Mouse (Mus musculus): ENCODE results near the gene App. TPM values are rescaled to one million over a fixed set of nuclear protein-coding genes. Genes with fewer than 3 reads are reported as not detected.

App gene
- polyA plus RNA-seq, 1 experiment from 2014 or later, result 360 TPM

DNA sequence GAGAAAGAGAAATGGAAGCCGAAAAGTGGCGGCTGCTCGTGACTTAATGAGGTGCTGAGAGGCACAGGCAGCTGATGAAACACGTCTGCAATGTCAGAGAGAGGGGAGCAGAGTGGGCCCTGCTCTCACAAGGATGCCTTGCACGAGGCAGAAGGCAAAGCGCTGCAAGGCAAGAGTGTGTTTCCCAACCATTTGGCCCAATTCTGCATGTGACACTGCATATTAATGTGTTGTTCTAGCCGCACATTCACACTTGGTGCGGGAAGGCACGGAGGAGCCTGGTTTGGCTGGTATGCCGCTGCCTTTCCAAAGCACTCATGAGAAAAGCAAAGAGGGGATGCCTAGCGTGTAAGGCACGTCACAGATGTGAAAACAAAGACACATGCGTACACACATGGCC lies 63.1 kb downstream of the App start:
- Histone ChIP-seq H3K9ac (ENCODE audit: low read depth, low read length) (no peak overlapping the region), H3K9me3 (replicated peaks; ENCODE audit: low read length) (no peaks in the 10 kb centered on the region), H3K27ac (peak overlapping the region; percentile 25; the same call in 1 of the 2 replicates), H3K4me1 (replicated peaks; ENCODE audit: insufficient read depth, low read length) (peaks cover 14% of the 10 kb centered on the region), H3K27me3 (ENCODE audit: insufficient read depth, low read length) (no peaks in the 10 kb centered on the region), H3K4me3 (replicated peaks; ENCODE audit: low read depth, low read length) (no peak overlapping the region), H3K4me2 (ENCODE audit: low read length) (no peak overlapping the region), H3K36me3 (ENCODE audit: insufficient read depth, low read length) (no peaks in the 10 kb centered on the region; the same call in 1 of the 2 replicates)
- ATAC-seq (replicated peaks; ENCODE audit: low FRiP score, low read depth), result no peak
- DNase-seq (ENCODE audit: low spot score), result no peak
- no peak for TF ChIP-seq CTCF (IDR thresholded peaks at IDR 0.05; ENCODE audit: low read depth)
- 60% methylated on average over 13 of the region's 13 CpGs for WGBS

DNA sequence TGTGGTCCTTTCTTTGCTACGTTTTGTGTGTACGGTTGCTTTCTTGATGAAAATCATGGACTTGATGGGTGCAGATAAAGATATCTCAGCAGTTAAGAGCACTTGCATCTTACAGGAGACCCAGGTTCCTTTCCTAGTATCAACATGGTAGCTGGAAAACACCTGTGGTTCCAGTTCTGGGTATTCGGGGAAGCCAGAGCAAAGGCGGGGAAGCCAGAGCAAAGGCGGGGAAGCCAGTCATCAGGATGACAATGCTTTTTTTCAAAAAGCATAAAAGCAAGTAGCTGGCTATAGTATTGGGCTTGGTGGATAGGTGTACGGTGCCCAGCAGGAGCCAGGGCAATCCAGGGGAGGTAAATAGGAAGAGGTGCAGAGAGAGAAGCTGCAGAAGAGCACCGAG lies 65.1 kb downstream of the App start:
- H3K27ac ChIP-seq, result no peak overlapping the region
- WGBS, result 85% methylated on average over 7 of the region's 7 CpGs
- no peaks in the 10 kb centered on the region for H3K27me3 ChIP-seq (ENCODE audit: insufficient read depth, low read length)
- no peak for TF ChIP-seq CTCF (IDR thresholded peaks at IDR 0.05; ENCODE audit: low read depth)
- no peaks in the 10 kb centered on the region for H3K9me3 ChIP-seq (replicated peaks; ENCODE audit: low read length)
- no peak for ATAC-seq (replicated peaks; ENCODE audit: low FRiP score, low read depth)
- H3K4me3 ChIP-seq (replicated peaks; ENCODE audit: low read depth, low read length), result no peak overlapping the region
- no peaks in the 10 kb centered on the region for H3K36me3 ChIP-seq (ENCODE audit: insufficient read depth, low read length)
- H3K9ac ChIP-seq (ENCODE audit: low read depth, low read length), result no peak overlapping the region
- peaks cover 10% of the 10 kb centered on the region for H3K4me1 ChIP-seq (replicated peaks; ENCODE audit: insufficient read depth, low read length)
- no peak overlapping the region for H3K4me2 ChIP-seq (ENCODE audit: low read length)
- DNase-seq (ENCODE audit: low spot score), result no peak

DNA sequence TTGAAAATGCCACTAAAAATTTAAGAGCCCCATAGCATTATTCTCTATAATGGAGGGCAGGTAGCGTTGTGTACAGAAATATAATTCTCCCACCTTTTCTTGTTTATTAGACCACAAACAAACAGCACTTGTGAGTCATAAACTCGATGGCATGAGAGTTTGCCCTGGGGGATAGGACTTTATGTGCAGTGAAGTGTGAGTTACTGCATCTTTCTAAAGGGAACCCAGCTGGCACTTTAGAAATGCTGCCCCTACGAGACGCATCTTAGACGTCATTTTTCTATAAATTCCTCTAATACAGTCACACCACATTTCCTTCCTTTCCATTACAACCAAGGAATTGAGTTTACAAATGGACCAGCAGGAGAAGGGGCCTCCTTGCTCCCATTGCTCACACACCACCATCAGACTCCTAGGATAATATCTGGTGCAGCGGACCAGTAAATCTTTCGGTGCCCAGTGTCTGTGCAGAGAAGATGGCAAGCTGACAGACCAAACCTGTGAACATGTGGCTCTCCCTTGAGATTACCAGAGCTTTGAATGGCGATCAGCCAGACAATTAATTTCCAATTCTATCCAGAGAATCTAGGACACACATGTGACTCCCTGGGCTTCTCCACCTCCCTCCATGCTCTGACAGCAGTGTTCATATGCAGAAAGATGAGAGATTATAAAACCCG lies 66.8 kb downstream of the App start:
- no peak for ATAC-seq (replicated peaks; ENCODE audit: low FRiP score, low read depth)
- Histone ChIP-seq H3K9me3 (replicated peaks; ENCODE audit: low read length) (no peaks in the 10 kb centered on the region), H3K9ac (ENCODE audit: low read depth, low read length) (no peak overlapping the region), H3K4me3 (replicated peaks; ENCODE audit: low read depth, low read length) (no peak overlapping the region), H3K36me3 (ENCODE audit: insufficient read depth, low read length) (peaks cover 14% of the 10 kb centered on the region; the same call in 1 of the 2 replicates), H3K27me3 (ENCODE audit: insufficient read depth, low read length) (no peaks in the 10 kb centered on the region), H3K4me2 (ENCODE audit: low read length) (no peak overlapping the region), H3K27ac (no peak overlapping the region), H3K4me1 (replicated peaks; ENCODE audit: insufficient read depth, low read length) (peaks cover 10% of the 10 kb centered on the region)
- TF ChIP-seq CTCF (IDR thresholded peaks at IDR 0.05; ENCODE audit: low read depth), result no peak
- DNase-seq (ENCODE audit: low spot score), result no peak
- WGBS, result 54% methylated on average over 9 of the region's 9 CpGs

DNA sequence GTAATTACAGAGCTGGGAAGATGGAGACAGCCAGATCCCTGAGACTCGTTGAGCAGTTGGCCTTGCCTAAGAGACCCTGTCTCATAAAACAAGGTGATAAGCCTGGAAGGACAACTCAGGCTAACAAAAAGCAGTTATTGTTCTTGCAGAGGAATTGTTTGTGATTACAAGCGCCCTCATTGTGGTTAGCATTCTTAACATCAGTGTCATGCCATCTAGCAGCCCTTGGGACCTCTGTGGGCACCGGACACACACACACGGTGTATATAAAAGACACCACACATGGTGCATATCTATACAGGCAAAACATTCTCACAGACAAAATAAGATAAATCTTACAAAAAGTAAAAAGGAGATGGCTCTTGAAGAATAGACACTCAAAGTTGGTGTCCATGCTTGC lies 68.0 kb downstream of the App start:
- H3K9me3 ChIP-seq (replicated peaks; ENCODE audit: low read length), result no peaks in the 10 kb centered on the region
- WGBS, result 78% methylated on average over 4 of the region's 4 CpGs
- no peaks in the 10 kb centered on the region for H3K27me3 ChIP-seq (ENCODE audit: insufficient read depth, low read length)
- no peak for TF ChIP-seq CTCF (IDR thresholded peaks at IDR 0.05; ENCODE audit: low read depth)
- no peak overlapping the region for H3K9ac ChIP-seq (ENCODE audit: low read depth, low read length)
- H3K27ac ChIP-seq, result no peak overlapping the region
- peaks cover 10% of the 10 kb centered on the region for H3K4me1 ChIP-seq (replicated peaks; ENCODE audit: insufficient read depth, low read length)
- H3K36me3 ChIP-seq (ENCODE audit: insufficient read depth, low read length), result peaks cover 18% of the 10 kb centered on the region; the same call in 1 of the 2 replicates
- no peak for DNase-seq (ENCODE audit: low spot score)
- H3K4me3 ChIP-seq (replicated peaks; ENCODE audit: low read depth, low read length), result no peak overlapping the region
- no peak for ATAC-seq (replicated peaks; ENCODE audit: low FRiP score, low read depth)
- H3K4me2 ChIP-seq (ENCODE audit: low read length), result no peak overlapping the region

DNA sequence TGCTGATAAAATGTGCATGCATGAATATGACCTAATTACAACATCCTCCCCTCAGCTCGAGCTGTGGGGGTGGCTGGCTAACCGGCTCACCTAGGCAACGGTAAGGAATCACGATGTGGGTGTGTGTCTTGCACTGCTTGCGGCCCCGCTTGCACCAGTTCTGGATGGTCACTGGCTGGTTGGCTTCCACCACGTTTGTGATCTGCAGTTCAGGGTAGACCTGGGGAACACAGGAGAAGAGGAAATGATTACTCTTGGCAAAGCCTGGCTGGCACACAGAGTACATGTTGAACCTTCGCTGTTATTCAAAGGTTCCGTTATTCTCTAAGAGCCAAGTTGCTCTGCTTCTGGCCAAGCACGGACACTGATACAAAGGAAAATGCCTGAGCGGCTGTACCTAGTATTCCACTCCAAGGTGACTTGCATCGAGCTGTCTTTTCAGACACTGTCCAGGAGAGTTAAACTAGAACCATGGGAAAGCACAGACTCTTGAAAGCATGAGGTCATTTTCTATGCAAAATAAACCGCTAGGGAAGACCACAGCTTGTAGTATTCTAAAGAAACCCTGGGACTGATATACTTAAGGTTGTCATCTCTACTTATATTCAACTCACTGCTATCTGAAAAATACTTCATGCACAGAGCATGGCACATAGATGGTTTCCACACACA lies 70.3 kb downstream of the App start:
- Histone ChIP-seq H3K27me3 (ENCODE audit: insufficient read depth, low read length) (no peaks in the 10 kb centered on the region), H3K4me2 (ENCODE audit: low read length) (no peak overlapping the region), H3K4me1 (replicated peaks; ENCODE audit: insufficient read depth, low read length) (peaks cover 10% of the 10 kb centered on the region), H3K9me3 (replicated peaks; ENCODE audit: low read length) (no peaks in the 10 kb centered on the region), H3K4me3 (replicated peaks; ENCODE audit: low read depth, low read length) (no peak overlapping the region), H3K9ac (ENCODE audit: low read depth, low read length) (no peak overlapping the region), H3K36me3 (ENCODE audit: insufficient read depth, low read length) (peaks cover 24% of the 10 kb centered on the region; the same call in 1 of the 2 replicates), H3K27ac (no peak overlapping the region)
- TF ChIP-seq CTCF (IDR thresholded peaks at IDR 0.05; ENCODE audit: low read depth), result no peak
- ATAC-seq (replicated peaks; ENCODE audit: low FRiP score, low read depth) (no peak), DNase-seq (ENCODE audit: low spot score) (no peak)
- 91% methylated on average over 13 of the region's 13 CpGs for WGBS

DNA sequence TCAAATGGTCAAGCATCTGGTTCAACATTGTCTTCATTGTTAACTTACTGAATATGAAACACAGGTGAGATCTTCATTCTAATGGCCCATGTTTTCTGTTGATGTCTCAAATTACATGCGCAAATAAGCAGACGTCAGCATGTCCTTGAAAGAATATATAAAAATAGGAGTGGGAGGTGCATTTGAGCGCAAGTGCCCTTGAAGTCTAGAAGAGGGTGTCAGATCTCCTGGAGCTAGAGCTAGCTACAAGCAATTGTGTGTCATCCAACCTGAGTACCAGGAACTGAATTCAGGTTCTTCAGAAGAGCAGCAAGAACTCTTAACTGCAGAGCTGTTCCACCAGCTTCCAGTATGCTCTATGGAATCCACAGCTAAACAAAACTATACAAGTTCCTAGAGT lies 72.0 kb downstream of the App start:
- H3K27ac ChIP-seq, result no peak overlapping the region
- no peak for TF ChIP-seq CTCF (IDR thresholded peaks at IDR 0.05; ENCODE audit: low read depth)

More for the DNA sequence above, 72.0 kb downstream of the App start:
- no peaks in the 10 kb centered on the region for H3K27me3 ChIP-seq (ENCODE audit: insufficient read depth, low read length)
- peaks cover 4% of the 10 kb centered on the region for H3K4me1 ChIP-seq (replicated peaks; ENCODE audit: insufficient read depth, low read length)
- 73% methylated on average over 3 of the region's 3 CpGs for WGBS
- peaks cover 32% of the 10 kb centered on the region; the same call in 1 of the 2 replicates for H3K36me3 ChIP-seq (ENCODE audit: insufficient read depth, low read length)
- H3K4me2 ChIP-seq (ENCODE audit: low read length), result no peak overlapping the region
- H3K4me3 ChIP-seq (replicated peaks; ENCODE audit: low read depth, low read length), result no peak overlapping the region
- H3K9me3 ChIP-seq (replicated peaks; ENCODE audit: low read length), result no peaks in the 10 kb centered on the region
- DNase-seq (ENCODE audit: low spot score) (no peak), ATAC-seq (replicated peaks; ENCODE audit: low FRiP score, low read depth) (no peak)
- no peak overlapping the region for H3K9ac ChIP-seq (ENCODE audit: low read depth, low read length)

All from kidney, postnatal 0 days (tissue).